Mouse (Mus musculus): ENCODE measurements at regions not wholly inside any gene's neighbourhood (a gene's known extent, or its start where the extent isn't known, plus 50 kb on each side); places are given as distances from the start of the nearest gene placed in this dataset.

- Histone ChIP-seq H3K9ac (no peak overlapping the region), H3K9me3 (ENCODE audit: low read length) (no peaks in the 10 kb centered on the region), H3K36me3 (ENCODE audit: insufficient read depth) (no peaks in the 10 kb centered on the region), H3K4me1 (ENCODE audit: insufficient read depth) (no peaks in the 10 kb centered on the region), H3K27ac (ENCODE audit: low read depth, low read length) (no peak overlapping the region), H3K4me2 (ENCODE audit: low read depth) (no peak overlapping the region), H3K4me3 (ENCODE audit: low read depth, low read length) (no peak overlapping the region), H3K27me3 (ENCODE audit: insufficient read depth, low read length) (no peaks in the 10 kb centered on the region)
- ATAC-seq (no peak), DNase-seq (no peak)
- no peak for TF ChIP-seq CTCF (IDR thresholded peaks at IDR 0.05; ENCODE audit: low read depth)
Observed at GRCm38 (mm10) chr15:59230536-59230935, 341.4 kb downstream of the Gm49356 start.

GRCm38 (mm10) chr15:59231703-59232102 lies 342.6 kb downstream of the Gm49356 start:
- TF ChIP-seq CTCF (IDR thresholded peaks at IDR 0.05; ENCODE audit: low read depth), result no peak
- Histone ChIP-seq H3K36me3 (ENCODE audit: insufficient read depth) (no peaks in the 10 kb centered on the region), H3K27ac (ENCODE audit: low read depth, low read length) (no peak overlapping the region), H3K4me2 (ENCODE audit: low read depth) (no peak overlapping the region), H3K4me3 (ENCODE audit: low read depth, low read length) (no peak overlapping the region), H3K9ac (no peak overlapping the region), H3K4me1 (ENCODE audit: insufficient read depth) (no peaks in the 10 kb centered on the region), H3K9me3 (ENCODE audit: low read length) (no peaks in the 10 kb centered on the region), H3K27me3 (ENCODE audit: insufficient read depth, low read length) (no peaks in the 10 kb centered on the region)
- WGBS, result 95% methylated on average over 1 of the region's 1 CpGs
- DNase-seq (no peak), ATAC-seq (no peak)

- H3K4me2 ChIP-seq (ENCODE audit: low read depth), result no peak overlapping the region
- H3K4me1 ChIP-seq (ENCODE audit: insufficient read depth), result no peaks in the 10 kb centered on the region
- ATAC-seq (no peak), DNase-seq (no peak)
- no peaks in the 10 kb centered on the region for H3K36me3 ChIP-seq (ENCODE audit: insufficient read depth)
- no peaks in the 10 kb centered on the region for H3K27me3 ChIP-seq (ENCODE audit: insufficient read depth, low read length)
- H3K4me3 ChIP-seq (ENCODE audit: low read depth, low read length), result no peak overlapping the region
- no peak for TF ChIP-seq CTCF (IDR thresholded peaks at IDR 0.05; ENCODE audit: low read depth)
- H3K9me3 ChIP-seq (ENCODE audit: low read length), result no peaks in the 10 kb centered on the region
- 89% methylated on average over 5 of the region's 5 CpGs for WGBS
- H3K27ac ChIP-seq (ENCODE audit: low read depth, low read length), result no peak overlapping the region
- H3K9ac ChIP-seq, result no peak overlapping the region
Observed at GRCm38 (mm10) chr15:59232290-59232689, 343.2 kb downstream of the Gm49356 start.

- Histone ChIP-seq H3K36me3 (ENCODE audit: insufficient read depth) (no peaks in the 10 kb centered on the region), H3K4me2 (ENCODE audit: low read depth) (no peak overlapping the region), H3K4me1 (ENCODE audit: insufficient read depth) (no peaks in the 10 kb centered on the region), H3K4me3 (ENCODE audit: low read depth, low read length) (no peak overlapping the region), H3K27me3 (ENCODE audit: insufficient read depth, low read length) (no peaks in the 10 kb centered on the region), H3K9ac (no peak overlapping the region), H3K9me3 (ENCODE audit: low read length) (no peaks in the 10 kb centered on the region), H3K27ac (ENCODE audit: low read depth, low read length) (no peak overlapping the region)
- WGBS, result 88% methylated on average over 6 of the region's 6 CpGs
- DNase-seq (no peak), ATAC-seq (no peak)
- TF ChIP-seq CTCF (IDR thresholded peaks at IDR 0.05; ENCODE audit: low read depth), result no peak
Observed at GRCm38 (mm10) chr15:59237446-59238161, 348.5 kb downstream of the Gm49356 start.

GRCm38 (mm10) chr15:59241752-59242151 lies 352.7 kb downstream of the Gm49356 start:
- Histone ChIP-seq H3K9ac (no peak overlapping the region), H3K4me3 (ENCODE audit: low read depth, low read length) (no peak overlapping the region), H3K4me2 (ENCODE audit: low read depth) (no peak overlapping the region), H3K27ac (ENCODE audit: low read depth, low read length) (no peak overlapping the region), H3K9me3 (ENCODE audit: low read length) (no peaks in the 10 kb centered on the region), H3K36me3 (ENCODE audit: insufficient read depth) (no peaks in the 10 kb centered on the region), H3K27me3 (ENCODE audit: insufficient read depth, low read length) (no peaks in the 10 kb centered on the region), H3K4me1 (ENCODE audit: insufficient read depth) (no peaks in the 10 kb centered on the region)
- ATAC-seq (no peak), DNase-seq (no peak)
- no peak for TF ChIP-seq CTCF (IDR thresholded peaks at IDR 0.05; ENCODE audit: low read depth)
- 90% methylated on average over 7 of the region's 7 CpGs for WGBS

- Histone ChIP-seq H3K4me3 (ENCODE audit: low read depth, low read length) (no peak overlapping the region), H3K9ac (no peak overlapping the region), H3K4me1 (ENCODE audit: insufficient read depth) (no peaks in the 10 kb centered on the region), H3K36me3 (ENCODE audit: insufficient read depth) (no peaks in the 10 kb centered on the region), H3K27me3 (ENCODE audit: insufficient read depth, low read length) (no peaks in the 10 kb centered on the region), H3K27ac (ENCODE audit: low read depth, low read length) (no peak overlapping the region), H3K9me3 (ENCODE audit: low read length) (no peaks in the 10 kb centered on the region), H3K4me2 (ENCODE audit: low read depth) (no peak overlapping the region)
- no peak for TF ChIP-seq CTCF (IDR thresholded peaks at IDR 0.05; ENCODE audit: low read depth)
- DNase-seq, result no peak
- WGBS, result 72% methylated on average over 4 of the region's 4 CpGs
- no peak for ATAC-seq
Observed at GRCm38 (mm10) chr15:59245927-59246649, 357.0 kb downstream of the Gm49356 start.

- no peaks in the 10 kb centered on the region for H3K4me1 ChIP-seq (ENCODE audit: insufficient read depth)
- 57% methylated on average over 12 of the region's 12 CpGs for WGBS
- TF ChIP-seq CTCF (IDR thresholded peaks at IDR 0.05; ENCODE audit: low read depth), result no peak
Observed at GRCm38 (mm10) chr15:59248477-59249260, 359.6 kb downstream of the Gm49356 start.

More at GRCm38 (mm10) chr15:59248477-59249260, 359.6 kb downstream of the Gm49356 start:
- Histone ChIP-seq H3K27ac (ENCODE audit: low read depth, low read length) (no peak overlapping the region), H3K27me3 (ENCODE audit: insufficient read depth, low read length) (no peaks in the 10 kb centered on the region), H3K9me3 (ENCODE audit: low read length) (no peaks in the 10 kb centered on the region), H3K36me3 (ENCODE audit: insufficient read depth) (no peaks in the 10 kb centered on the region), H3K9ac (no peak overlapping the region), H3K4me2 (ENCODE audit: low read depth) (no peak overlapping the region), H3K4me3 (ENCODE audit: low read depth, low read length) (no peak overlapping the region)
- no peak for DNase-seq
- ATAC-seq, result no peak

Data from forebrain, postnatal 0 days (tissue).